Mouse (Mus musculus): Measurements from ENCODE around the gene Dohh.

Gene Dohh

GRCm38 (mm10) chr10:81383802-81384604, at the start of gene Dohh, which contains the start of gene Gm48551:
TSS of gene Dohh (plus strand) at chr10:81384428.
TSS of gene Gm48551 (plus strand) at chr10:81384466.
- peak; percentile 97 for DNase-seq (ENCODE audit: low read depth)

DNA sequence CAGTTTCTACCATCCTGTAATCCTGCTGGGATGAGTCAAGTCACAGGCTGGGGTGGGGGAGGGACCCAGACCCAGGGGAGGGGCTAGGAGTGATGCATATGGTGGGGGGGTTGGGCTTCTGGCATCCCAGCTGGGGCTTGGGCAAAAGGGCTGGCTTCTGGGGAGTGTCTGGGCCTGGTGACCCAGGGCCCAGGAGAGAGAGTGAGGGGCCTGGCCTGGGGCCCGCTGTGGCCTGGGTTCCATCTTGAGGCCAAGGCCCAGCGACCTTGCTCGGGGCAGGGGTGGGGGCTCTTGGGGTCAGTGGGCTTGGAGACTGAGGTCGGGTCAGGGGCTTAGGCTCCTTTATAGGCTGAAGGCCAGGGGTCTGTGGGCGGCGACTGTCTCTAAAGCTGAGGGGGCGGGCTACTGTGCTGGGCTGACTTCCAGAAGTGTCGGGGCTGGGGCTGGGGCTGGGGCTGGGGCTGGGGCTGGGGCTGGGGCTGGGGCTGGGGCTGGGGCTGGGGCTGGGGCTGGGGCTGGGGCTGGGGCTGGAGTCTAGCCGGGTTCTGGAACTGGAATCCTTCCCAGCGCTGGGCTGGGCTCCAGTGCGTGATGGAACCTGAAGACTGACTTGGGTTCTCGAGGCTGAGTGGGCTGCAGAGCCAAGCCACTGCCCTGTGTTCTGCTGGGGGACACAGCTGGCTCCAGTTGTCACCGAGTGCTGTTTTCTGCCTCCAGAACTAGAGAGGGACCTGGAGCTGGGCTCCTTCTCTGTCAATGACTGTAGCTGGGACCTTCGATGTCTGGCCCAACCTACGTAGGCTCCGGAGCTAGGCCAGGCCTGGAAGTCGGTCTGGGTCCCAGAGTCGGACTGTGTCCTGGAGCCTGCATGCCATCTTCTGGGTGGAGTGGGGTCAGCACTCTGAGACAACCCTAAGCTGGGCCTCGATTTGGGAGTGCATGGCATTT, 48.6 kb upstream of the Dohh start:
- DNase-seq (ENCODE audit: low read depth), result no peak

DNA sequence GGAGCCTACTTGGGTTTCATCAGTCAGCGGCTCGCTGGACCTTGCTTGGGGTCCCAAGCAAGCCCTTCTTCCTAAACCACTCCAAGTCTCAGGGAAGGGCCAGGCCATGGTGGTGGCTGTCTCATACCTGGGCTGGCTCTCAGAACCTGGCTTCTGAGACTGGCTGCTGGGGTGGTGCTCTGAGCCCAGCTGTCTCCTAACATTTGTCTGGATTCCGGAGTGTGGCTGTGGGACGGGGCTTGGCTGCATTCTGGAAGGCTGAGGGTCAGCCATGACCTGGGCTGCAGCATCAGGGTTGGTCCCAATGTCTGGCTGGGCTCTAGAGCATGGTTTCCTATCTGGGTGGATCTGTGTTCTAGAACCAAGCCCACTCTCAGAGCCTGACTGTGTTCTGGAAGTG, 47.7 kb upstream of the Dohh start:
- DNase-seq (ENCODE audit: low read depth), result no peak

DNA sequence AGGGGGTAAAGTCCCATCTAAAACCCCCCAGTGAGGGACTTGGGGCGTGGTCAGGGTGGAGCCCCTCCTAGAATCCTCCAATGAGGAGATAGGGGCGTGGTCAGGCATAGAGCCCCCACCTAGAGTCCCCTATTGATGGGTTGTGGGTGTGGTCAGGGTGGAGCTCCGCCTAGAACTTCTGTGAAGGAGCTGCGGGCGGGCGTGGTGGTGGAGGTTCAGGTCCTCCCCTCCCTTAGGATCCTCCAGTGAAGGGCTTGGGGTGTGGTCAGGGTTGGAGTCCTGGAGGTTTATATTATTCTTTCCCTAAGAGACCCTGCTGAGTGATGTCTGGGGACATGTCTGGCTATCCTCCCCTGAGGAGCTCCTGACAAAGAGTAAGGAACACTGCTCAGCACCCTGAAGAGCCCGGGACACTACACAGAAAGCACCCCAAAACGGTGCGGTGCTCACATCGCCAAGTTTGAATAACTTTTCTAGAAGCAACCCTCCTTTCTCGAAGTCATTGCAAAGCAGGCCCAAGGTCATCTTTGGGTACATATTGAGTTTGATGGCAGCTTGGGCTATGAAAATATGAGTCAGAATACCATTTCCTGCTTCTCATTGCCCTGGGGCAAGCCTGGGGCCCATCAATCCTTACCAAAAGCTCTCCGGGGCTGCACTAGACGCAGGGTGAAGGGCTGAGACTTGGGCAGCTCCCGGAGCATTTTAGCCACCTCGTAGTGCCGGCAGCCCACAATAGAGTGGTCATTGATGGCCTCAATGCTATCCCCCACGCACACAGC, 43.5 kb upstream of the Dohh start:
- no peak for DNase-seq (ENCODE audit: low read depth)

DNA sequence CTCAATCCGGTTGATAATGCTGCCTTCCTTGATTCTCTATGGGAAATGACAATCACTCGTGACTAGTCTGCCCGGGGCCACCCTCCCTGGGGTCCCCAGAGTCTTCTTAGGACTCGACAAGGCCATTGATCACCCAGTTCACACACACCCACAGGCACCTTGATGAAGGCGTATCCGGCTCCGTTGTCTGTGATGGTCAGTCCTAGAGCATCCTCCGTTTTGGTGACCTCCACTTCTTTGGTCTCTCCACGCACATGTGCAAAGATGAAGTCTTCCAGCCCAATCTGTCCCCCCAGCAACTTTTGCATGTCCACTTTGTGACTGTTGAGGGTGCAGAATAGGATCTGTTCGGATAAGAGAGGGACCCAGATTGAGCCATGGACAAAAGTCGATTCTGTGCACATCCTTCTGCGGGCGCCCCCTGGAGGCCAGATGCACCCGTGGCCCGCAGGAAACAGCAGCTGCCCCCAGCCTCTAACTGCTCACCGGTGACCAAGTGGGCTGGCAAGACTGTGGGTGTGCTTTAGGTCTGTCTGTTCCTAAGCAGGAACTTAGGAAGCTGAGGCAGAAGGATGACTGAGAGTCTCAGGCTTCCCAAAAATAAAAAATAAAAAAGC, 42.8 kb upstream of the Dohh start:
- peak; percentile 85 for DNase-seq (ENCODE audit: low read depth)

DNA sequence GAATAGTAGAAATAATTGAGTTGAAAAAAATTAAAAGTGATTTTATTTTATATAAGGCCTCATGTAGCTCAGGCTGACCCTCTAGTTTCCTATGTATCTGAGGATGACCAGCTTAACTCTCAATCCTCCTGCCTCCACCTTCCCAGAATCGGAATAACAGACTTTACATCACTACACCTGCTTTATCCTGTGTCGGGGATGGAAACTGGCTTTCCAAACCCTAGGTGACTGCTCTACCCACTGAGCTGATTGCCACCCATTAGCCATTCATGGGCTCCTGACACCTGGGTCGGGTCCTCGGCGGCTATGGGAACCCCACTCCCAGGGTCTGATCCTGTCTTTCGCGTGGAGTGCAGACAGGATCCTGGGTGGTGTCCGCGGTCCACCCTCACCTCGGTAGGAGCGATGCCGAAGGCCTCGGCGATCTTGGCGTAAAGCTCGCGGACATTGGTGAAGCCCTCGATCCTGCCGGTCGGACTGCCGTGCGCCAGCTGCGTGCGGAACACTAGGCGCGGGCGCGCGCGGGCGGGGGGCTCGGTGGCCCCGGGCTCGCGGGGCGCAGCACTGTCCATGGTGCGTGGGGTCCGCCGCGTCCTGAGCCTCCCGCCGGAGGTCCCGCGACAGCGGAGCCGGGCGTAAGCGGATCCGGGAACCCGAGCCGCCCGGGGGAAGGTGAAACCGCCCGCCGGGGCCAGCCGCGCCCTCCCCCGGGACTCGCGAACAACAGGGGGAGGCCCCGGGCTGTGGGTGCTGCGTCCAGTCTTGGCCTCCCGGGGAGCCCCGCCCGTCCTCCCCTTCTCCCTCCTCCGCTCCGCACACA, 41.3 kb upstream of the Dohh start, which contains the start of gene Gipc3:
TSS of gene Gipc3 (minus strand) at position 581 of the 820 bp plus-strand sequence.
- no peak for DNase-seq (ENCODE audit: low read depth)

GRCm38 (mm10) chr10:81344421-81345161, 39.6 kb upstream of the Dohh start:
- DNase-seq (ENCODE audit: low read depth), result peak; percentile 66

GRCm38 (mm10) chr10:81345162-81345534, 39.1 kb upstream of the Dohh start:
- DNase-seq (ENCODE audit: low read depth), result no peak

GRCm38 (mm10) chr10:81346453-81347067, 37.7 kb upstream of the Dohh start:
- DNase-seq (ENCODE audit: low read depth), result peak; percentile 50

DNA sequence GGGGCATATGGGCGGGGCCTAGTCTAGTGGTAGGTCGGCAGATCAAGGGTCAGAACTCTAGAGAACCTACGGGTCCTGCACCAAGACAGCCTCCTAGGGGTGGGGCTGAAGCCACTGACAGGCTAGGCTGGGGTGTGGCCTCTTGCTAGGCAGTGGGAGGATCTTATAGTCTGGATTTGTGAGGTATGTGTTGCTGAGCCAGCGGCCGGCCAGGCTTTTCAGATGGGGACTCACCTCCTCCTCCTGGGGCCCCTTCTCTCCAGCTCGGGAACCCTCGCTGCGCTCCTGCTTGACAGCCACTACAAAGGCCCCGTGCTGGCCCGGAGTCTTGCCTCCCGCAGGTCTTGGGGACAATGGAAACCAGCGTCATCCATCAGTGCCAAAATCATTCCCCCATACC, 35.1 kb upstream of the Dohh start:
- peak; percentile 47 for DNase-seq (ENCODE audit: low read depth)

- no peak for DNase-seq (ENCODE audit: low read depth)
These were observed 34.3 kb upstream of the Dohh start for GRCm38 (mm10) chr10:81349961-81350350.

- DNase-seq (ENCODE audit: low read depth), result peak; percentile 98
These were observed 33.7 kb upstream of the Dohh start, which contains the start of gene Hmg20b for GRCm38 (mm10) chr10:81350351-81351063. TSS of gene Hmg20b (minus strand) at chr10:81350480.

DNA sequence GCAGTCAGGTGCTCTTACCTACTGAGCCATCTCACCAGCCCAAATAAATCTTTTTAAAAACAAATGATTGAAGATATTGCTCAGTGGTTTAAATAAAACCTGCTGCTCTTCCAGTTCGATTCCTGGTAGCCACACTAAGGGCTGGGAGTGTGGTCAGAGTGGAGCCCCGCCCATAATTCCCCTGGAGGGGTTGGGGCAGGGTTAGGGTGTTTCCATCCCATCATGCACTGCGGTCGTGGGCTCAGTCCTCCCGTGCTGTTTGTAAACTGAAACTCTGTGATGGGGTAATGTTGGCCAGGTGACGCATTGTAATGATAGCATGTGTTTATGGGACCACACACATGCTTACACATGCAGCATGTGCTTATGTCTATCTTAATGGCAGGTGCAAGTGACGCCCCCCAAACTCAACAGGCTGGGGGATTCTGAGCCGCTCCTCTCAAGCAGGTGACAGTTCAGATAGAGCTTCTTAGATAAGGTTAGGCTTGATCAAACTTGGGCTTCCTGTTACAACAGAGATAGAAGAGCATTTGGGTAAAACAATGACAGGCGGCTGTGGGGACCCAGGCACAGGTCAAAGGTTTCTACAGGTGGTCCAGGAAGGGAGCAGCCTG, 32.4 kb upstream of the Dohh start:
- DNase-seq (ENCODE audit: low read depth), result peak; percentile 80

GRCm38 (mm10) chr10:81354738-81355477, 29.3 kb upstream of the Dohh start:
- no peak for DNase-seq (ENCODE audit: low read depth)

DNA sequence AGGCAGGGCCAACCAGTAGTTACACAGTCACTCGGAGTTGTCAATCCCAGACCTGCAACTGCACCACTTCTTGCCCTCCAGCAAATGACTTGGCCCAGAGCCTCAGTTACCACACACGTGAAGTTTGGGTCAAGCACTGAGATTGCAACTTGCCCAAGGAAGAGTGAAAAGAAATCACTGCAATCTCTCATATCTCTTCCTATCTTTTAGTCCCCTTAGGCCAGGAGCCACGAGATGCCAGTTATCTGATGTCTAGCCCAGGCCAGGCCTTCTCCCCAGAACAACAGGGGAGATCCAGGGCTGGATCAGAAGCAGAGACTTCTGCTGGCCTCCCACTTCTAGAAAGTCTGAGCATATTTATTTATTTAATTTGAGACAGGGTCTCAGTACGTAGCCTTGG, 28.7 kb upstream of the Dohh start:
- DNase-seq (ENCODE audit: low read depth), result no peak

GRCm38 (mm10) chr10:81356352-81356990, 27.8 kb upstream of the Dohh start:
- no peak for DNase-seq (ENCODE audit: low read depth)
